Mouse (Mus musculus) MEL (cell line): ENCODE data around the gene Gm20388. TPM values are rescaled to one million over a fixed set of nuclear protein-coding genes. Genes with fewer than 3 reads are reported as not detected.
A peak's percentile ranks its signal among the peaks of the same experiment; 100 is the strongest.

ENCODE experiments used
- DNase-seq: peaks from one replicate; pipeline ENCODE4 v3.0.0; 2011; ENCODE audit warnings: low read depth, low spot score
- H3K27ac ChIP-seq: 2 replicates; pipeline ENCODE4 v1.5.1; 2012; ENCODE audit warnings: low read depth, mild to moderate bottlenecking, control low read depth, low read length, moderate library complexity; ENCODE audit not compliant: control insufficient read depth
- H3K27me3 ChIP-seq, 2 experiments: fragments of 150-350 bp in 1 of 2; sonication (generic) in 1 of 2; 2 replicates each; pipeline ENCODE4 v1.6.1; 2012; ENCODE audit warnings: low read length in 2 of 2, mild to moderate bottlenecking in 2 of 2, improper control_type of control experiment in 1 of 2, moderate library complexity in 1 of 2; ENCODE audit not compliant: insufficient read depth in 2 of 2, control insufficient read depth in 1 of 2
- H3K36me3 ChIP-seq, 2 experiments: 2 replicates each; pipeline ENCODE4 v1.6.1; 2012 to 2014; ENCODE audit warnings: low read length in 2 of 2, improper control_type of control experiment in 1 of 2, inconsistent platforms in 1 of 2, mild to moderate bottlenecking in 1 of 2; ENCODE audit not compliant: insufficient read depth in 2 of 2, control insufficient read depth in 1 of 2
- H3K4me1 ChIP-seq, 2 experiments: fragments of 150-350 bp in 1 of 2; sonication (generic) in 1 of 2; 2 replicates each; pipeline ENCODE4 v1.6.1; 2012; ENCODE audit warnings: low read length in 2 of 2, improper control_type of control experiment in 1 of 2, mild to moderate bottlenecking in 1 of 2; ENCODE audit not compliant: insufficient read depth in 2 of 2, control insufficient read depth in 1 of 2
- H3K4me3 ChIP-seq, 2 experiments: fragments of 150-350 bp in 1 of 2; sonication (generic) in 1 of 2; 2 replicates each; pipeline ENCODE4 v1.5.1; 2012; ENCODE audit warnings: low read depth in 2 of 2, low read length in 2 of 2, mild to moderate bottlenecking in 2 of 2, moderate library complexity in 2 of 2, control low read depth in 1 of 2, improper control_type of control experiment in 1 of 2; ENCODE audit not compliant: control insufficient read depth in 1 of 2, insufficient read depth in 1 of 2
- H3K79me2 ChIP-seq: 2 replicates; pipeline ENCODE4 v1.6.1; 2012; ENCODE audit warnings: mild to moderate bottlenecking, low read length, moderate library complexity; ENCODE audit not compliant: control insufficient read depth, poor library complexity, insufficient read depth
- H3K9ac ChIP-seq: 2 replicates; pipeline ENCODE4 v1.6.1; 2012; ENCODE audit warnings: low read depth, mild to moderate bottlenecking, control low read depth, low read length, moderate library complexity; ENCODE audit not compliant: control insufficient read depth, poor library complexity, severe bottlenecking
- H3K9me3 ChIP-seq: fragments of 150-350 bp; sonication (generic); replicated peaks from 2 replicates; pipeline ENCODE4 v1.6.1; 2012; ENCODE audit warnings: mild to moderate bottlenecking, low read length, improper control_type of control experiment, moderate library complexity; ENCODE audit not compliant: insufficient read depth
- BHLHE40 ChIP-seq: IDR thresholded peaks from 2 replicates; pipeline ENCODE4 v1.6.1; 2012; ENCODE audit warnings: low read depth, mild to moderate bottlenecking, inconsistent platforms, low read length, improper control_type of control experiment, borderline replicate concordance
- CHD1 ChIP-seq: IDR thresholded peaks from 2 replicates; pipeline ENCODE4 v1.6.1; 2012; ENCODE audit warnings: low read depth, mild to moderate bottlenecking, inconsistent platforms, low read length, improper control_type of control experiment
- ELF1 ChIP-seq: IDR thresholded peaks from 2 replicates; pipeline ENCODE4 v1.6.1; 2014; ENCODE audit warnings: low read depth, mild to moderate bottlenecking, inconsistent platforms, low read length, improper control_type of control experiment, moderate library complexity
- GABPA ChIP-seq: IDR thresholded peaks from 2 replicates; pipeline ENCODE4 v1.6.1; 2012; ENCODE audit warnings: low read depth, mild to moderate bottlenecking, inconsistent platforms, low read length, improper control_type of control experiment, moderate library complexity
- HCFC1 ChIP-seq: IDR thresholded peaks from 2 replicates; pipeline ENCODE4 v1.6.1; 2012; ENCODE audit warnings: low read depth, mild to moderate bottlenecking, inconsistent platforms, low read length, improper control_type of control experiment, moderate library complexity
- JUND ChIP-seq: IDR thresholded peaks from 2 replicates; pipeline ENCODE4 v1.6.1; 2011; ENCODE audit warnings: low read depth, mild to moderate bottlenecking, improper control_type of control experiment, low read length
- KAT2A ChIP-seq: conservative IDR thresholded peaks from 2 replicates; pipeline ENCODE4 v1.6.1; 2012; ENCODE audit warnings: low read depth, low read length, improper control_type of control experiment, inconsistent platforms
- MAFK ChIP-seq: IDR thresholded peaks from 2 replicates; pipeline ENCODE4 v1.6.1; 2011; ENCODE audit warnings: low read depth, mild to moderate bottlenecking, low read length, improper control_type of control experiment, borderline replicate concordance
- MAX ChIP-seq: IDR thresholded peaks from 2 replicates; pipeline ENCODE4 v1.6.1; 2011; ENCODE audit warnings: low read length, improper control_type of control experiment
- MEF2A ChIP-seq: IDR thresholded peaks from 2 replicates; pipeline ENCODE4 v1.6.1; 2014; ENCODE audit warnings: low read depth, mild to moderate bottlenecking, inconsistent platforms, low read length, improper control_type of control experiment; ENCODE audit not compliant: poor library complexity, insufficient replicate concordance, severe bottlenecking; ENCODE audit errors: extremely low read depth
- MYB ChIP-seq: IDR thresholded peaks from 2 replicates; pipeline ENCODE4 v1.6.1; 2011; ENCODE audit warnings: mild to moderate bottlenecking, low read depth, low read length, improper control_type of control experiment
- MYC ChIP-seq: IDR thresholded peaks from 2 replicates; pipeline ENCODE4 v1.6.1; 2011; ENCODE audit warnings: low read depth, mild to moderate bottlenecking, low read length, improper control_type of control experiment, moderate library complexity
- NRF1 ChIP-seq: IDR thresholded peaks from 2 replicates; pipeline ENCODE4 v1.6.1; 2014; ENCODE audit warnings: low read depth, mild to moderate bottlenecking, inconsistent platforms, low read length, improper control_type of control experiment, moderate library complexity; ENCODE audit not compliant: poor library complexity, insufficient read depth, severe bottlenecking
- POLR2A ChIP-seq, 2 experiments: IDR thresholded peaks; 2 replicates each; pipeline ENCODE4 v1.6.1; 2011 to 2012; ENCODE audit warnings: low read length in 2 of 2, mild to moderate bottlenecking in 2 of 2, control low read depth in 1 of 2, improper control_type of control experiment in 1 of 2, low read depth in 1 of 2, moderate library complexity in 1 of 2; ENCODE audit not compliant: control insufficient read depth in 1 of 2, insufficient read depth in 1 of 2, poor library complexity in 1 of 2
- POLR2AphosphoS5 ChIP-seq: IDR thresholded peaks from 2 replicates; pipeline ENCODE4 v1.6.1; 2012; ENCODE audit warnings: low read depth, borderline replicate concordance, mild to moderate bottlenecking, inconsistent platforms, low read length, moderate library complexity, mixed read lengths
- RCOR1 ChIP-seq: IDR thresholded peaks from 2 replicates; pipeline ENCODE4 v1.6.1; 2012; ENCODE audit warnings: low read depth, mild to moderate bottlenecking, inconsistent platforms, low read length, improper control_type of control experiment
- SMC3 ChIP-seq: IDR thresholded peaks from 2 replicates; pipeline ENCODE4 v1.6.1; 2011; ENCODE audit warnings: low read depth, low read length, improper control_type of control experiment
- TCF12 ChIP-seq: IDR thresholded peaks from 2 replicates; pipeline ENCODE4 v1.6.1; 2014; ENCODE audit warnings: low read depth, mild to moderate bottlenecking, inconsistent platforms, low read length, improper control_type of control experiment, moderate library complexity
- ZKSCAN1 ChIP-seq: IDR thresholded peaks from 2 replicates; pipeline ENCODE4 v1.6.1; 2012; ENCODE audit warnings: low read depth, mild to moderate bottlenecking, inconsistent platforms, low read length, improper control_type of control experiment, moderate library complexity
- polyA plus RNA-seq, 2 experiments: library from polyadenylated mRNA; stranded (reverse) in 1 of 2; unstranded in 1 of 2; fragments of >175 nt in 1 of 2; fragments of >200 nt in 1 of 2; gene quantifications; 2 replicates each; pipeline versions ENCODE4 v1.2.1 to v1.2.4; 2012; ENCODE audit warnings: low replicate concordance in 2 of 2, low read depth in 1 of 2; ENCODE audit not compliant: insufficient read length in 2 of 2, insufficient read depth in 1 of 2, missing spikeins in 1 of 2
- total RNA-seq: library from RNA; depleted of rRNA; stranded (reverse); fragments of 300-350 nt; gene quantifications from 2 replicates; pipeline ENCODE4 v1.2.3, GENCODE M21; 2012

The Gm20388 gene
- total and polyA plus RNA-seq, 3 experiments, result 11.1 to 17.8 TPM; not detected in 1

GRCm38 (mm10) chr8:120532517-120533215 lies 622.0 kb downstream of the Gm20388 start:
- Histone ChIP-seq H3K79me2 (peaks cover 86% of the 10 kb centered on the region), H3K36me3 (peaks cover 5 to 25% of the 10 kb centered on the region in 2 experiments; a peak in 3 of 4 replicates), H3K27ac (no peak overlapping the region), H3K9me3 (no peaks in the 10 kb centered on the region)
- no peak for TF ChIP-seq POLR2A (IDR thresholded peaks at IDR 0.05; ENCODE audit: control insufficient read depth in 1 of 2, insufficient read depth in 1 of 2, low read depth in 1 of 2, low read length in 2 of 2, poor library complexity in 1 of 2)
- no peak for TF ChIP-seq MAFK
- no peak for TF ChIP-seq CHD1
- no peak for TF ChIP-seq MYB
- TF ChIP-seq BHLHE40, result no peak
- TF ChIP-seq RCOR1, result no peak
- no peak for TF ChIP-seq SMC3
- no peak for TF ChIP-seq MAX
- no peak for TF ChIP-seq ELF1
- no peak for TF ChIP-seq NRF1
- TF ChIP-seq GABPA, result no peak
- TF ChIP-seq HCFC1, result no peak
- no peak for TF ChIP-seq KAT2A
- TF ChIP-seq JUND, result no peak
- no peak for TF ChIP-seq ZKSCAN1
- TF ChIP-seq, all 39 proteins: peak for 0
- Histone ChIP-seq H3K27me3 (no peaks in the 10 kb centered on the region), H3K9ac (no peak overlapping the region), H3K4me3 (no peak overlapping the region), H3K4me1 (peaks cover 2 to 18% of the 10 kb centered on the region in 2 experiments)
- DNase-seq, result peak; percentile 55

- Histone ChIP-seq H3K79me2 (peaks cover 86% of the 10 kb centered on the region), H3K36me3 (peaks cover 5 to 25% of the 10 kb centered on the region in 2 experiments; a peak in 3 of 4 replicates), H3K27me3 (no peaks in the 10 kb centered on the region), H3K27ac (no peak overlapping the region), H3K4me3 (no peak overlapping the region), H3K4me1 (peaks cover 2 to 18% of the 10 kb centered on the region in 2 experiments), H3K9ac (no peak overlapping the region), H3K9me3 (no peaks in the 10 kb centered on the region)
- no peak for TF ChIP-seq MYC
- no peak for TF ChIP-seq POLR2AphosphoS5
- no peak for TF ChIP-seq SMC3
- no peak for TF ChIP-seq MEF2A
- no peak for TF ChIP-seq TCF12
- no peak for DNase-seq
Observed at GRCm38 (mm10) chr8:120533380-120533779, 622.7 kb downstream of the Gm20388 start.
